Mouse (Mus musculus) liver, adult 2 months (tissue): ENCODE data around the gene 1700006A11Rik.

Experiments
- CTCF ChIP-seq: fragments of 200-500 bp; IDR thresholded peaks from 2 replicates; pipeline ENCODE4 v1.5.1; 2011; ENCODE audit warnings: low read depth, low read length, control low read depth
- POLR2A ChIP-seq: fragments of 200-500 bp; IDR thresholded peaks from 2 replicates; pipeline ENCODE4 v1.6.1; 2011; ENCODE audit warnings: low read length, control low read depth; ENCODE audit not compliant: insufficient read depth; ENCODE audit errors: extremely low read depth

DNA sequence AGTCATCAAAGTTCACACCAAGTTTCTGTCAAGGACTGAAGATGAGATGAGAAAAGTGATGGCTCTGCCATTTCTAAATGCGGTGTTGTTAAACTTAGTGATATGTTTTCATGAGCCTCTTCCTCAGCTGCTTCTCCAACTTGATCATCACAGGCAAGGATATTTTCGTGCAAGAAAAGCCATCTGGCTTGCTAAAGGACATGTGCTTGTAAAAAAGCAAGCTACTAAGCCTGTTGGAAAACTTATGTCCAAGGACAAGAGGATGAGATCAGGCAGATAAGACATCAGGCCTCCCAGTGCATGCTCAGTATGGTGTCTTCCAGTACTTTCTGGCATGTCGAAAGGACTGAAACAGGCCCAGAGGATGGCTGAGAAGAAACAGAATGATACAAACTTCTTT lies 68.3 kb downstream of the 1700006A11Rik start:
- TF ChIP-seq CTCF (no peak), POLR2A (no peak)
